Mouse (Mus musculus) MEL (cell line): ENCODE results near the gene Hck.

Experiments used
- EP300 ChIP-seq, 2 experiments: IDR thresholded peaks; 2 replicates each; pipeline ENCODE4 v1.6.1; 2011; ENCODE audit warnings: improper control_type of control experiment in 2 of 2, low read length in 2 of 2, low read depth in 1 of 2, mild to moderate bottlenecking in 1 of 2
- MAFK ChIP-seq: IDR thresholded peaks from 2 replicates; pipeline ENCODE4 v1.6.1; 2011; ENCODE audit warnings: low read depth, mild to moderate bottlenecking, low read length, improper control_type of control experiment, borderline replicate concordance
- POLR2A ChIP-seq, 2 experiments: IDR thresholded peaks; 2 replicates each; pipeline ENCODE4 v1.6.1; 2011 to 2012; ENCODE audit warnings: low read length in 2 of 2, mild to moderate bottlenecking in 2 of 2, control low read depth in 1 of 2, improper control_type of control experiment in 1 of 2, low read depth in 1 of 2, moderate library complexity in 1 of 2; ENCODE audit not compliant: control insufficient read depth in 1 of 2, insufficient read depth in 1 of 2, poor library complexity in 1 of 2
- SIN3A ChIP-seq: IDR thresholded peaks from 2 replicates; pipeline ENCODE4 v1.6.1; 2012; ENCODE audit warnings: low read length, improper control_type of control experiment, inconsistent platforms
- TBP ChIP-seq: IDR thresholded peaks from 2 replicates; pipeline ENCODE4 v1.8.0; 2011; ENCODE audit warnings: low read depth, low read length, improper control_type of control experiment
- ZMIZ1 ChIP-seq: IDR thresholded peaks from 2 replicates; pipeline ENCODE4 v1.6.1; 2012; ENCODE audit warnings: low read depth, mild to moderate bottlenecking, inconsistent platforms, low read length, improper control_type of control experiment, moderate library complexity

DNA sequence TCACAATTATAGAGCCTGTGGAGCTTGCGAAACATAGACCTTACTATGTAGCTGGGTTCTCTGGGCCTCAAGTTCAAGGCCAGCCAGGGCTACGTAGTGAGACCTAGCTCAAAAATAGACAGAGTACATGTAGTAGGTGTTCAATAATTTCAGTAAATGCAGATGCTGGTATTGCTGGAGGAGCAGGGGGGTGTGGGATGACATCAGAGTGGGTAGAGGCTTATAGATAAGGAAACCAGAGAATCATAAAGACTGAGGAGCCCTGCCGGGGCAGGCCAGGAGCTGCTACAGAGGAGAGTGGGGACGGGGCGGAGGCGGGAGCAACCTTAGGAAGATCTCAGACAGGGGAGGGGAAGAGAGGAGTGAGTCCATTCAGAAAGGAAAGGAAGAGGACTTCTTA lies 22.7 kb upstream of the Hck start:
- no peak for TF ChIP-seq MAFK
- TF ChIP-seq TBP = no peak
- no peak for TF ChIP-seq SIN3A
- no peak for TF ChIP-seq ZMIZ1
- no peak for TF ChIP-seq POLR2A (IDR thresholded peaks at IDR 0.05; ENCODE audit: control insufficient read depth in 1 of 2, insufficient read depth in 1 of 2, low read depth in 1 of 2, low read length in 2 of 2, poor library complexity in 1 of 2)
- no peak for TF ChIP-seq EP300 (IDR thresholded peaks at IDR 0.05; ENCODE audit: low read depth in 1 of 2, low read length in 2 of 2)
